Mouse (Mus musculus): ENCODE data around the gene Katnal1.
A peak's percentile ranks its signal among the peaks of the same experiment; 100 is the strongest.

DNA sequence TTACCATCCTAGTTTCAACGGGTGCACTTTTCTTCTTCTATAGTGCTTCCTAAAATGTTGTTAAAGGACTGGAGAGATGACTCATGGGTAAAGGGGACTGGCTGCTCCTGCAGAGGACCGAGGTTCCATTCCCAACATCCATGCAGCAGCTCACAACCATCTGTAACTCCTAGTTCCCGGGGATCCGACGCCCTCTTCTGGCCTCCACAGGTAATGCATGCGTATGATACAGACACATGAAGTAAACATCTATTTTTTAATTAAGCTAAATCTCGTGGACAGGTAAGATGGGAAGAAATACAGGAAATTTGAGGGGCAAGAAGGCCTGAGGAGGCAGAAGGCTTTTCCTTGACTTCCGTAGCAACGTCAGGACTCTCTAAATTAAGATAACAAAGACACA, 29.2 kb upstream of the Katnal1 start:
- TF ChIP-seq CTCF (conservative IDR thresholded peaks at IDR 0.05 in 1 of 2, IDR thresholded peaks at IDR 0.05 in 1 of 2; ENCODE audit: low read depth in 2 of 2, low read length in 2 of 2) (peak; percentile 57 to 61), MAZ (IDR thresholded peaks at IDR 0.05; ENCODE audit: low read depth, low read length) (no peak), POLR2A (IDR thresholded peaks at IDR 0.05; ENCODE audit: low read depth, low read length) (no peak), JUND (conservative IDR thresholded peaks at IDR 0.05; ENCODE audit: low read depth, low read length) (no peak)
